ENCODE assay signal across 15 mouse cellular contexts in genomic region chr3:134114501-134114900, GRCm38 (mm10).
A peak's percentile ranks its signal among the peaks of the same experiment; 100 is the strongest.
DNase-seq lines count a peak whose midpoint lies in the region; ATAC-seq lines count a peak whose summit lies in the region.
"Had no signal": no experiment of that assay in that cellular context is flagged by ENCODE, and none has a peak within 500 bp of the region (broad histone marks: within the 10 kb centered on the region; RNA-seq: fewer than 3 reads in every experiment).

No protein-coding gene starts in this region.

- H3K27ac ChIP-seq in kidney, embryonic 16.5 days (ENCODE audit: low read length): no peak overlapping the region
- no peak overlapping the region for H3K27ac ChIP-seq in neural tube, embryonic 14.5 days (ENCODE audit: low read depth, low read length)
- H3K27ac ChIP-seq: intestine, embryonic 15.5 days; liver, embryonic 12.5 days had no signal

- WGBS in kidney, embryonic 16.5 days: 22% methylated on average over 1 of the region's 1 CpGs
- WGBS in neural tube, embryonic 14.5 days: 7% methylated on average over 1 of the region's 1 CpGs

- H3K4me3 ChIP-seq in kidney, embryonic 16.5 days (ENCODE audit: low read length): no peak overlapping the region
- H3K4me3 ChIP-seq in neural tube, embryonic 14.5 days (ENCODE audit: low read depth, low read length): no peak overlapping the region
- H3K4me3 ChIP-seq: intestine, embryonic 15.5 days; liver, embryonic 12.5 days had no signal

- H3K9me3 ChIP-seq in kidney, embryonic 16.5 days (ENCODE audit: low read length): no peaks in the 10 kb centered on the region
- H3K9me3 ChIP-seq in neural tube, embryonic 14.5 days (ENCODE audit: control insufficient read depth, low read length): no peaks in the 10 kb centered on the region
- H3K9me3 ChIP-seq: intestine, embryonic 15.5 days; liver, embryonic 12.5 days had no signal

- H3K36me3 ChIP-seq in kidney, embryonic 16.5 days (ENCODE audit: insufficient read depth, low read length): no peaks in the 10 kb centered on the region
- H3K36me3 ChIP-seq in neural tube, embryonic 14.5 days (ENCODE audit: control insufficient read depth, insufficient read depth, low read length): no peaks in the 10 kb centered on the region
- H3K36me3 ChIP-seq: intestine, embryonic 15.5 days; liver, embryonic 12.5 days had no signal

- no peak for DNase-seq in kidney, postnatal 25 days
- peak; percentile 35 for DNase-seq in embryo, embryonic 9.5 days (ENCODE audit: extremely low spot score)
- peak; percentile 62 for DNase-seq in mesoderm, embryonic 11.5 days (ENCODE audit: low read depth, low spot score)
- no peak for DNase-seq in cerebellum, postnatal 4 days (ENCODE audit: low spot score in 2 of 2)
- DNase-seq in ovary, postnatal 36 days (ENCODE audit: low spot score): no peak
- DNase-seq: adrenal gland, postnatal 36 days; gastrocnemius, postnatal 10 days; heart, postnatal 14 days; lung, postnatal 10 days; right cerebral cortex, postnatal 25 days; thymus, adult 18-20 months had no signal

- no peaks in the 10 kb centered on the region for H3K27me3 ChIP-seq in kidney, embryonic 16.5 days (ENCODE audit: insufficient read depth, low read length)
- no peaks in the 10 kb centered on the region for H3K27me3 ChIP-seq in neural tube, embryonic 14.5 days (ENCODE audit: control insufficient read depth, insufficient read depth, low read length)
- H3K27me3 ChIP-seq: intestine, embryonic 15.5 days; liver, embryonic 12.5 days had no signal

- H3K4me2 ChIP-seq in kidney, embryonic 16.5 days (replicated peaks; ENCODE audit: low read depth, low read length): no peak overlapping the region
- H3K4me2 ChIP-seq in neural tube, embryonic 14.5 days (ENCODE audit: low read depth, low read length): no peak overlapping the region
- H3K4me2 ChIP-seq: intestine, embryonic 15.5 days; liver, embryonic 12.5 days had no signal

- H3K9ac ChIP-seq in kidney, embryonic 16.5 days (replicated peaks; ENCODE audit: low read length): no peak overlapping the region
- H3K9ac ChIP-seq in neural tube, embryonic 14.5 days (replicated peaks; ENCODE audit: low read depth, low read length): no peak overlapping the region
- H3K9ac ChIP-seq: intestine, embryonic 15.5 days; liver, embryonic 12.5 days had no signal

- peak; percentile 87 for ATAC-seq in kidney, embryonic 16.5 days (ENCODE audit: low FRiP score, low TSS enrichment)
- ATAC-seq in neural tube, embryonic 14.5 days (ENCODE audit: low read depth): peak; percentile 80; the same call in 1 of the 2 replicates
- ATAC-seq: intestine, embryonic 15.5 days; liver, embryonic 12.5 days had no signal

- H3K4me1 ChIP-seq in kidney, embryonic 16.5 days (ENCODE audit: insufficient read depth, low read length): no peaks in the 10 kb centered on the region
- H3K4me1 ChIP-seq in neural tube, embryonic 14.5 days (ENCODE audit: control insufficient read depth, insufficient read depth, low read length): no peaks in the 10 kb centered on the region
- H3K4me1 ChIP-seq: intestine, embryonic 15.5 days; liver, embryonic 12.5 days had no signal

Comparison
In these comparisons a context has a peak if more than half of its experiments do, and no peak if none do; other contexts are left out.
1. DNase-seq: peak in embryo, embryonic 9.5 days (single experiment) and mesoderm, embryonic 11.5 days (single experiment); none in kidney, postnatal 25 days (0 of 2), cerebellum, postnatal 4 days (0 of 2) and ovary, postnatal 36 days (single experiment).